Mouse (Mus musculus) liver, embryonic 13.5 days (tissue): Measurements from ENCODE around the gene Ngly1. TPM values are rescaled to one million over a fixed set of nuclear protein-coding genes. Genes with fewer than 3 reads are reported as not detected.

Experiments
- ATAC-seq: fragments of 200-750 bp; cut with Nextera tagmentation; 2 replicates; pipeline ENCODE4 v1.8.0; 2017; ENCODE audit warnings: low read depth, mild to moderate bottlenecking, moderate number of reproducible peaks, moderate library complexity
- DNase-seq: peaks from one replicate; pipeline ENCODE4 v3.0.0; 2022
- H3K27ac ChIP-seq: fragments of 300-500 bp; sonication (generic); 2 replicates; pipeline ENCODE4 v1.5.1; 2015; ENCODE audit warnings: moderate library complexity, mild to moderate bottlenecking, inconsistent platforms
- H3K27me3 ChIP-seq: fragments of 300-500 bp; sonication (generic); 2 replicates; pipeline ENCODE4 v1.6.1; 2015; ENCODE audit warnings: mild to moderate bottlenecking, inconsistent platforms
- H3K36me3 ChIP-seq: fragments of 300-500 bp; sonication (generic); 2 replicates; pipeline ENCODE4 v1.6.1; 2015; ENCODE audit warnings: mild to moderate bottlenecking, inconsistent platforms
- H3K4me1 ChIP-seq: fragments of 300-500 bp; sonication (generic); replicated peaks from 2 replicates; pipeline ENCODE4 v1.6.1; 2015; ENCODE audit warnings: inconsistent platforms
- H3K4me2 ChIP-seq: fragments of 300-500 bp; sonication (generic); 2 replicates; pipeline ENCODE4 v1.6.1; 2015; ENCODE audit warnings: inconsistent platforms, mild to moderate bottlenecking, moderate library complexity
- H3K4me3 ChIP-seq: fragments of 300-500 bp; sonication (generic); replicated peaks from 2 replicates; pipeline ENCODE4 v1.5.1; 2015; ENCODE audit warnings: mild to moderate bottlenecking, inconsistent platforms
- H3K9ac ChIP-seq: fragments of 300-500 bp; sonication (generic); 2 replicates; pipeline ENCODE4 v1.6.1; 2015; ENCODE audit warnings: mild to moderate bottlenecking, inconsistent platforms
- H3K9me3 ChIP-seq: fragments of 300-500 bp; sonication (generic); replicated peaks from 2 replicates; pipeline ENCODE4 v1.6.1; 2016; ENCODE audit warnings: inconsistent platforms
- WGBS: fragments of 180-500 bp; shearing (Covaris S2); methylation state at CpG from one replicate; pipeline ENCODE4 v1.1.7; 2015; ENCODE audit not compliant: insufficient replicate concordance; 5-methylcytosine and 5-hydroxymethylcytosine counted together
- polyA plus RNA-seq: library from polyadenylated mRNA; unstranded; fragments of >200 nt; fragmentation: Nextera tagmentation; extraction: Ambion mirVana; gene quantifications from 2 replicates; pipeline ENCODE4 v1.2.1, GENCODE M21; 2015

Gene Ngly1
- polyA plus RNA-seq, 1 experiment from 2014 or later: 20.3 TPM

- DNase-seq (no peak), ATAC-seq (no peak)
- no peak overlapping the region for H3K4me3 ChIP-seq
- H3K27ac ChIP-seq: no peak overlapping the region
- H3K9ac ChIP-seq: no peak overlapping the region
- peaks cover 23% of the 10 kb centered on the region for H3K36me3 ChIP-seq
- WGBS: 68% methylated on average over 3 of the region's 3 CpGs
- H3K4me2 ChIP-seq: no peak overlapping the region
- H3K27me3 ChIP-seq: no peaks in the 10 kb centered on the region
- no peaks in the 10 kb centered on the region for H3K4me1 ChIP-seq
- no peaks in the 10 kb centered on the region for H3K9me3 ChIP-seq
Observed at GRCm38 (mm10) chr14:16261869-16262268, 12.8 kb downstream of the Ngly1 start.

GRCm38 (mm10) chr14:16267028-16267427 lies 17.9 kb downstream of the Ngly1 start:
- H3K4me2 ChIP-seq: no peak overlapping the region
- 81% methylated on average over 5 of the region's 5 CpGs for WGBS
- no peaks in the 10 kb centered on the region for H3K4me1 ChIP-seq
- H3K27me3 ChIP-seq: no peaks in the 10 kb centered on the region
- H3K9ac ChIP-seq: no peak overlapping the region
- no peak overlapping the region for H3K4me3 ChIP-seq
- DNase-seq (no peak), ATAC-seq (no peak)
- H3K27ac ChIP-seq: no peak overlapping the region
- peaks cover 12% of the 10 kb centered on the region for H3K36me3 ChIP-seq
- H3K9me3 ChIP-seq: no peaks in the 10 kb centered on the region

- WGBS: 88% methylated on average over 2 of the region's 2 CpGs
- no peak overlapping the region for H3K4me2 ChIP-seq
Observed at GRCm38 (mm10) chr14:16269776-16270175, 20.7 kb downstream of the Ngly1 start.

GRCm38 (mm10) chr14:16273677-16274076 lies 24.6 kb downstream of the Ngly1 start:
- H3K9ac ChIP-seq: no peak overlapping the region
- no peak overlapping the region for H3K27ac ChIP-seq
- no peaks in the 10 kb centered on the region for H3K9me3 ChIP-seq
- WGBS: 80% methylated on average over 3 of the region's 3 CpGs
- H3K27me3 ChIP-seq: no peaks in the 10 kb centered on the region
- H3K36me3 ChIP-seq: peaks cover 11% of the 10 kb centered on the region; the same call in 1 of the 2 replicates
- H3K4me2 ChIP-seq: no peak overlapping the region
- H3K4me1 ChIP-seq: no peaks in the 10 kb centered on the region
- DNase-seq (no peak), ATAC-seq (no peak)
- no peak overlapping the region for H3K4me3 ChIP-seq

More at GRCm38 (mm10) chr14:16269776-16270175, 20.7 kb downstream of the Ngly1 start:
- Histone ChIP-seq H3K27ac (no peak overlapping the region), H3K4me1 (no peaks in the 10 kb centered on the region), H3K27me3 (no peaks in the 10 kb centered on the region), H3K4me3 (no peak overlapping the region), H3K9me3 (no peaks in the 10 kb centered on the region), H3K36me3 (peaks cover 11% of the 10 kb centered on the region; the same call in 1 of the 2 replicates), H3K9ac (no peak overlapping the region)
- ATAC-seq (no peak), DNase-seq (no peak)

GRCm38 (mm10) chr14:16279196-16279595 lies 30.1 kb downstream of the Ngly1 start:
- Histone ChIP-seq H3K4me3 (no peak overlapping the region), H3K9me3 (no peaks in the 10 kb centered on the region), H3K9ac (no peak overlapping the region), H3K27me3 (no peaks in the 10 kb centered on the region), H3K4me1 (no peaks in the 10 kb centered on the region), H3K4me2 (no peak overlapping the region), H3K27ac (no peak overlapping the region), H3K36me3 (peaks cover 5% of the 10 kb centered on the region; the same call in 1 of the 2 replicates)
- DNase-seq (no peak), ATAC-seq (no peak)
- WGBS: 79% methylated on average over 4 of the region's 4 CpGs

GRCm38 (mm10) chr14:16283966-16284365 lies 34.9 kb downstream of the Ngly1 start:
- Histone ChIP-seq H3K36me3 (peaks cover 5% of the 10 kb centered on the region; the same call in 1 of the 2 replicates), H3K4me2 (no peak overlapping the region), H3K4me3 (no peak overlapping the region), H3K9ac (no peak overlapping the region), H3K9me3 (no peaks in the 10 kb centered on the region), H3K4me1 (no peaks in the 10 kb centered on the region), H3K27me3 (no peaks in the 10 kb centered on the region), H3K27ac (no peak overlapping the region)
- WGBS: 76% methylated on average over 4 of the region's 4 CpGs
- no peak for DNase-seq
- no peak for ATAC-seq

- H3K4me1 ChIP-seq: peaks cover 11% of the 10 kb centered on the region
- H3K27me3 ChIP-seq: no peaks in the 10 kb centered on the region
- no peak overlapping the region for H3K4me2 ChIP-seq
- H3K36me3 ChIP-seq: peaks cover 14% of the 10 kb centered on the region
- no peak overlapping the region for H3K9ac ChIP-seq
- H3K27ac ChIP-seq: no peak overlapping the region
- H3K9me3 ChIP-seq: no peaks in the 10 kb centered on the region
- no peak overlapping the region for H3K4me3 ChIP-seq
- DNase-seq (no peak), ATAC-seq (no peak)
- WGBS: 58% methylated on average over 1 of the region's 1 CpGs
Observed at GRCm38 (mm10) chr14:16292371-16292770, 43.3 kb downstream of the Ngly1 start.

- no peak overlapping the region for H3K4me3 ChIP-seq
- no peak for DNase-seq
- H3K4me2 ChIP-seq: no peak overlapping the region
- H3K4me1 ChIP-seq: peaks cover 11% of the 10 kb centered on the region
- H3K36me3 ChIP-seq: peaks cover 14% of the 10 kb centered on the region
- no peak for ATAC-seq
- no peak overlapping the region for H3K27ac ChIP-seq
- no peaks in the 10 kb centered on the region for H3K27me3 ChIP-seq
- no peak overlapping the region for H3K9ac ChIP-seq
- H3K9me3 ChIP-seq: no peaks in the 10 kb centered on the region
Observed at GRCm38 (mm10) chr14:16293015-16293414, 43.9 kb downstream of the Ngly1 start.

GRCm38 (mm10) chr14:16293921-16294320 lies 44.8 kb downstream of the Ngly1 start:
- WGBS: 83% methylated on average over 1 of the region's 1 CpGs
- DNase-seq (no peak), ATAC-seq (no peak)
- Histone ChIP-seq H3K9me3 (no peaks in the 10 kb centered on the region), H3K9ac (no peak overlapping the region), H3K4me3 (no peak overlapping the region), H3K27ac (no peak overlapping the region), H3K4me1 (peaks cover 11% of the 10 kb centered on the region), H3K27me3 (no peaks in the 10 kb centered on the region), H3K4me2 (no peak overlapping the region), H3K36me3 (peaks cover 14% of the 10 kb centered on the region)

GRCm38 (mm10) chr14:16296816-16297468 lies 47.9 kb downstream of the Ngly1 start:
- no peaks in the 10 kb centered on the region for H3K9me3 ChIP-seq
- no peak overlapping the region for H3K27ac ChIP-seq
- H3K9ac ChIP-seq: no peak overlapping the region
- H3K4me1 ChIP-seq: peaks cover 11% of the 10 kb centered on the region
- DNase-seq (no peak), ATAC-seq (no peak)
- peaks cover 13% of the 10 kb centered on the region for H3K36me3 ChIP-seq
- no peak overlapping the region for H3K4me3 ChIP-seq
- H3K4me2 ChIP-seq: no peak overlapping the region
- no peaks in the 10 kb centered on the region for H3K27me3 ChIP-seq
- 69% methylated on average over 2 of the region's 2 CpGs for WGBS

- Histone ChIP-seq H3K4me3 (no peak overlapping the region), H3K4me2 (no peak overlapping the region), H3K27me3 (no peaks in the 10 kb centered on the region), H3K9ac (no peak overlapping the region), H3K4me1 (no peaks in the 10 kb centered on the region), H3K36me3 (peaks cover 9% of the 10 kb centered on the region; the same call in 1 of the 2 replicates), H3K9me3 (no peaks in the 10 kb centered on the region), H3K27ac (no peak overlapping the region)
- 78% methylated on average over 5 of the region's 5 CpGs for WGBS
- ATAC-seq (no peak), DNase-seq (no peak)
Observed at GRCm38 (mm10) chr14:16301735-16302134, 52.7 kb downstream of the Ngly1 start.

- Histone ChIP-seq H3K4me1 (no peaks in the 10 kb centered on the region), H3K4me2 (no peak overlapping the region), H3K9me3 (no peaks in the 10 kb centered on the region), H3K9ac (no peak overlapping the region), H3K27me3 (no peaks in the 10 kb centered on the region), H3K36me3 (peaks cover 9% of the 10 kb centered on the region; the same call in 1 of the 2 replicates), H3K27ac (no peak overlapping the region), H3K4me3 (no peak overlapping the region)
- 37% methylated on average over 1 of the region's 1 CpGs for WGBS
- ATAC-seq: no peak
- no peak for DNase-seq
Observed at GRCm38 (mm10) chr14:16302688-16303087, 53.6 kb downstream of the Ngly1 start.
